Mouse (Mus musculus): ENCODE measurements at regions not wholly inside any gene's neighbourhood (a gene's known extent, or its start where the extent isn't known, plus 50 kb on each side); places are given as distances from the start of the nearest gene placed in this dataset.
"Not testable (repeated sequence)": the region's sequence is repeated elsewhere in the genome, so short reads cannot be mapped to it uniquely, and the experiment has no call there.

DNA sequence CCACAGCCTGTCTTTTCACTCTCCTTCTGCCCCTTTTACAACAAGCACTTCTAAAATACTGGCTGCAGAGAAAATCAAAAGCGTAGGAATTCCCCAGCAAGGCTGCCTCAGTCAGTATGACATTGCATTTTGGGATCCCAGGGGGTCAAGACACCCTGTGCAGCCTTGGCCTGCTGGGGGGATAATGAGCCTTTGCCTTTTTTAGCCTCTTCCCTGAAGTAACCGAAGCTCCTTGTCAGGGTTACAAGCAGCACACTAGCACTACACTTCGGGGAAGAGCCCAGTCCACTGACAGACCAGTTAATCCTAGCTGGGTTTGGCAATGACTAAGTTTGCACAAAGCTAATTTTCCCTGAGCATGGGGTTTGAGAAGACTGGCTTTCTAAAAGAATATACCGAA is 207.7 kb upstream of the 1700056E22Rik start:
- no peak for DNase-seq (ENCODE audit: low read depth, low spot score)

DNA sequence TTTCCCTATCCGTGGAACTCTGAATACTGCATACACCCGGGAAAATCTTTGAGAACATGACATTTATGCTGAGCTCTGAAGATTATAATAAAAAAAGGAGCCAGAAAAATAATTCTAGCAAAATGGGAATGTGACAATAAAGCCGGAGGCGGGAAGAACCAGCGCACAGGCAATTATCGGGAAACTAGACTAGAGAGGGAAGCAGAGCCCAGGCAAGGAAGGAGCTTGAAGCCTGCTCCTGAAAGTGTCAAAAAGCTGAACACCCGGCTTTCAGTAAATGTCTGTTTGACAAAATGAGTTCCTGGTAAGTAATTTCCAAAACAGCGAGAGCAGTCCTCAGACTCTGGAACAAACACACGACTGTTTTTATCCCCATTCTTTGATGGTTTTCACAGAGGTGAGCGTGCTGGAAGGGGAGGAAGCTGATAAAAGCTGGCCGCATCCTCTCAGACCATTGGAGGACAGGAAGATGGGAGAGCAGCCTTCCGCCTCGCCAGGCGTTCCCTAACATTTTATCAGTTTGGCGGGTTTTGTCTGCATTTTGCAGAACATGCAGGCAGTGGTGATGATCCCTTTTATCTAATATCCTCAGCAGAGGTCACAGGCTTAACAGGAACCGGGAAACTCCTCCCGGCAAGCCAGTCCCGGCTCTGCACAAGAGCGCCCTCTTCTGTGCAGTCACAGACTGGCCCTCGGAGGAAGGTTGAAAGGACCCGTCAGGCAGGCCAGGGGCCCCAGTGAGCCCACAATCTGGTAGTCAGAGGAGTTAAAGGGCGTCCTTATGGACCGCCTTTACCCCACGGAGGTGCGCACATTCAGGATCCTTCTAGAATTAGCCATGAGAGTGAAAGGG is 201.3 kb upstream of the 1700056E22Rik start:
- DNase-seq (ENCODE audit: low read depth, low spot score), result peak; percentile 72

DNA sequence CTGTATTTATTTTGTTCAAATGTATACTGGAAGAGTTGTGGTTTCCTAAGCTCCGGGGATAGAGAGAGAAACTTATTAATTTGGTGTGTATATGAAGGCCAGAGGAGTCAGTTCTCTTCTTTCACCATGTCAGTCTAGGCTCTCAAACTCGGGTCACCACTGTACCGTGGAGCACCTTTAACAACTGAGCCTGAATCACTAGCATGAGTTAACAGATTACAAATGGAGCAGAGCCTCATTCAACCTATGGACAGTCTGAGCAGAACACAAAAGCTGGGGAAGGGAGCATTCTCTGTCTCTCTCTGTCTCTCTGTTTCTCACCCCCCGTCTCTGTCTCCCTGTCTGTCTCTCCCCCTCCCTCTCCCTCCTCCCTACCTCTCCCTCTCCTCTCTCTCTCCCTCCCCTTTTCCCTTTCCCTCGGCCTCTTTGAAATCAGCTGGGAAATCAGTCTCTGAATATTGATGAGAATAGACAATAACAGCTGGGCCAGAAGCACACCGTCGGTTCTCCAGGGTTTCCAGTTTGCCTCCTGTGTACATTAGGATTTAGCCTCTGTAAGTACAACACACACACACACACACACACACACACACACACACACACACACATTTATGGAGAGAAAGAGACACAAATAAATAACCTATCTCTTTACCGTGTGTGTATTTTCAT is 200.4 kb upstream of the 1700056E22Rik start:
- DNase-seq (ENCODE audit: low read depth, low spot score), result no peak

DNA sequence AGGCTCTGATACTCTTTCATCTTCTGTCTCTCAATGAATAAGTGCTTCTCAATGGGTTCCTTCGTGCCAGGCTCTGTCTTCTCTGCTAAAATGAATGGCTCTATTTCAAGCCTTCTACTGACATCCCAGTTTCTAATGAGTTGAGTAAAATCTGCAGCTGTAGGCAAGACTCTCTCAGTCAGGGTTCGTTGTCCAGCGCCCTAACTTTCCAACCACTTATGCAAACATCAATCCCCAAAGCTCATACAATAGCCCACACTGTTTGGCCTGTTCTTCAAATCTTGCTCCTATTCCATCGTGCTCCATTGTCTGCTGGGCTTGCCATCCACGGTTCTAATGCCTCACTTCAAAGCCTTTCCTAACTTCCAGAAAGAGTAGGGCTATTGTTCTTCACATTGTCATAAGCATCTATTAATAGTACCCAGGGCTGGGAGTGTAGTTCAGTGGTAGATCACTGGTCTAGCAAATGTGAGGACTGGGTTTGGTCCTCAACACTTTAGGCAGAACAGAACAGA is 199.7 kb upstream of the 1700056E22Rik start:
- DNase-seq (ENCODE audit: low read depth, low spot score), result no peak

DNA sequence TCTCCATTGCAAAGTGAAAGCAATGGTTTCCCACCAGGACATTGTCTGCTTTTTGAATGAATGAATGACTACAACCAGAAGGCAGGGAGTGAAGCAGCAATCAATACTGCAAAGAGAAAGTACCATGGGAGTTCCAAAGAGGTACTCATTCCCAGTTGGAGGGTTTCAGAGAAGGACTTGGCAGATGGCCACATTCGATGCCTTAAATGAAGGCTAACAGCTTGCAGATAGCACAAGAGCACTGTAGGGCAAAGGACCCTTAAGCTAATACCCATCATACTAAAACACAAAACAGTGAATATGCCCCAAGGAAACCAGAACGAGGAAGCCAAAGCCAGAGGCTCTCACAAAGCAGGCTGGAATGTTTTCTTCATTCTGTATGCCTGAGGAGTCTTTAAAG is 188.2 kb upstream of the 1700056E22Rik start:
- no peak for DNase-seq (ENCODE audit: low read depth, low spot score)

DNA sequence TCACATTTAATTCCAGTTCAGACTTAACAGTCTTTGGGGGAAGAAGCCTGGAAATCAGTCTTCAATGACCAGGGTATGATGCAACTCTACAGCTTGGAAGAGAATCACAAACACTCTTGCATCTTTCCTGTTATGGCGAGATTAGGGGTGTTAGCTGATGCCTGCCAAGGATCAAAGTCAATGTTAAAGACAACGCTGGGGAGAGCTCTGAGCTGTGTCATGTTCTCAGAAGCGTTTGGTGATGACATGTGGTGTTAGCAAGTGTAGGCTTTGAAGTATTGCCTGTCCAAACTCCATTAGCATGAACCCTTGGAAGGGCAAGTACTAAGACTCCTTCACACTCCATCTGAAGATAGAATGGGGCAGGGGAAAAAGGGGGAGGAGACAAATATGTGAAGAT is 187.7 kb upstream of the 1700056E22Rik start:
- DNase-seq (ENCODE audit: low read depth, low spot score), result no peak

DNA sequence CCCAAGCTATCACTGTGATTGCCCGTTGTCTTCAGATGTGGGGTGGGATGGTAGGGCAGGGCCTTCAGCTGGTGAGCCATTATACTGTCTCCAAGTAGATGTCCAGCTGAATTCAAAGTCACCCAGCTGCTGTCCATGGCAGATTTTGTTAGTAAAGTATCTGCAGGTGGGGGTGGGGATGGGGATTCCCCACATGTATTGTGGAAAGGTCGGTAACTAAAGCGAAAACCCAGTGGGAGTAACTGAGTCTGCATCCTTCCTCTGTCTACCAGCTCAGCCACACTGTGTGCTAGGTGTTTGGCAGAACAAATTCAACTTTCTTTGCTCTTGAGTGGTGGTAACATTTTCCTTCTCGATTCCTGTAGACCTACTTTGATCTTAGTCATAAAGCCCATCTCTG is 163.2 kb upstream of the 1700056E22Rik start:
- no peak for DNase-seq (ENCODE audit: low read depth, low spot score)

DNA sequence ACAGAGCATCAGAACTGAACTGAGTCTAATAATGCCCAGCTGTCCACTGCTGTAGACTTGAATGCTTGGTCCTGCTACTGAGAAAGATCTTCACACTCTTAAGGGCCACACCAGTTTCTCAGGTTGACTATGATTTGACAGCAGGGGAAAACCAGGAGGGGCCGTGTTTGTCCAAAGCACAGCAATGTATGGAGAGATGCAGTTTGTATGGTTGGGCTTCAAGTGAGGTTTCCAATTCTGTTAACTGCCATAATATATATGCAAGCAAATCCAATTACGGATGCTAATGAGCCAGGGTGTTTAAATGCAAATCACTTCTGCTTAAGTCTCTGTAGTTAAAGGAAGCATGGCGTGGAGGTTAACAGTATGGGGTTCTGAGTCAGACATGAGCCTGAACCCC is 157.2 kb upstream of the 1700056E22Rik start:
- no peak for DNase-seq (ENCODE audit: low read depth, low spot score)

DNA sequence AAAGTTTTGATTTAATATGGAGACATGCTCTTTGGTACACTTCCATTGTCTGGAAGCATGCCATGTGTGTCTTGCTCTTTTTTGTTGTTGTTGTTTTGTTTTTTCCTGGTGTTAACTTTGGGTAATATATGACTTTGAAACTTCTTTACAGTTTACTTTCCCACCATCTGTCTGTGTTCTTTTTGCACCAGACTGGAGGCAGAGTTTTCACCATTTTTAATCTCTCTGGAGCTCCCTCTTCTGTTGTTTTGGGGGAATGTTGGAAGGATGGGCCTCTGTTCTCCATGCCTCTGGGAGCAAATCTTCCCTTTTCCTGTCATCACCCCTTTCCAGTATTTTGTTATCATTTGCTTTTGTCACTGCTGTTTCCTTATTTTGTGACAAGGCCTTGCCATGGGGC is 153.5 kb upstream of the 1700056E22Rik start:
- DNase-seq (ENCODE audit: low read depth, low spot score), result no peak

DNA sequence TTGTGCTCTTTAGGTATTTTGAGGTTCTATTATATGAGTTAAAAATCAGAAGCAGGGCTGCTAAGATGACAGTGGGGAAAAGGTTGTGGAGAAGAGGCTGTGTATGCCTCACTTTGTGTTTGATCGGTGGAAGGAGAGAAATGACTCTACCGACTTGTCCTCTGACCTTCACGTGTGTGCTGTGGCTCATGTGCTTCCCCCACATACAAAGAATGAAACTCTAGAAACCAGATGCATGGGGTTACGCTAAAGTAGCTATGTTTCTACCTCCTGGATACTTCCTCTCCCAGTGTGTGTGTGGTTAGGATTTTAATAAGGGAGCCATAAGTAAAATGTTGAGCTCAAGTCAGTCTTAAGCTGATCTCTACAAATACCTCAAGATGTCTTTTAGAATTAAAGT is 148.1 kb upstream of the 1700056E22Rik start:
- DNase-seq (ENCODE audit: low read depth, low spot score), result no peak

DNA sequence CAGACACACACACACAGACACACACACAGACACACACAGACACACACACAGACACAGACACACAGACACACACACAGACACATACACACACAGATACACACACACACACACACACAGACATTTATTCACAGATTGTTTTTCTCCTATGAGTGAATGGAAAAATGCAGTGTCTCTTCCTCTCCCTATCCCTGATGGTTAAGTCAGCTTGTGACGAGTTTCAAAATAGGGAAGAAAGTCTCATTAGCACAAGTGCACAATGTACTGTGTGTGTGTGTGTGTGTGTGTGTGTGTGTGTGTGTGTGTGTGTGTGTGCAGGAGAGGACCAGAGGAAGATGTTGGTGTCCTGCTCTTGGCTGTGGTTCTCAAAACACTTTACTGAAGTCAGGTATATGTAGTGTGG is 140.3 kb upstream of the 1700056E22Rik start:
- DNase-seq (ENCODE audit: low read depth, low spot score), result not testable (repeated sequence)

DNA sequence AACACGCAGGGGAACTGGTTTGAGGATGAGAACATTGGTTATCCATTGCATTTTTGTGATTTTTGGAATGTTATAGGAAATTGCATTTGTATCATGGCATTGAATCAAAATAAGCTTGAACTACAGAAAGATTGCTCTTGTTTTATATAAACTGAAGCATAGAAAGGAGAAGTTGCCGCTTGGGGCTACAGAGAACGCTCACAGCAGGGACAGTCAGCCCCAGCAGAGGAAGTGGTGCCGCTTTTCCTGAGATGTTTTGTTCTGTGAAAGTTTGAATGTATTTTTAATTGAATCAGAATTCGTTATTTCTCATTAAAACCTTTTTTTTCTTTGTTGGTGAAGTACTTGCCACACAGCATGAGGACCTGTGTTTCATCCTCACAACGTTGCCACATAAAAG is 139.6 kb upstream of the 1700056E22Rik start:
- DNase-seq (ENCODE audit: low read depth, low spot score), result no peak

DNA sequence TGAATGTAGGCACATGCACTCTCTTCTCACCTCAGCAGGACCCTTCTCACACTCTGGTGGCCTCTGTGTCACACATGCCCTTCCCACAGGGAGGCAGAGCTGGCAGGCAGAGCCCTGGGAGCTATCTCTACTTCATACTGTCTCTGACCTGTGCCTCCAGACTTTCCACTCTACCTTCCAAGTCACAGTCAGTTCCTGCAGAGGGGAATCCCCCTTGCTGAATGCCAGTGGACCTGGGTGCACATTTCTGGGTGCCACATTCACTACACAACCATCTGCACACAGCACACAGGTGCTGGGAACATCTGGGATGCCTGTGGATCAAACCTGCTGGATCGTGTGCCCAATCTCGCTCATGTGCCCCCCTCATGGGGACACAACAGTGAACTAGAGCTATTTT is 138.9 kb upstream of the 1700056E22Rik start:
- no peak for DNase-seq (ENCODE audit: low read depth, low spot score)

DNA sequence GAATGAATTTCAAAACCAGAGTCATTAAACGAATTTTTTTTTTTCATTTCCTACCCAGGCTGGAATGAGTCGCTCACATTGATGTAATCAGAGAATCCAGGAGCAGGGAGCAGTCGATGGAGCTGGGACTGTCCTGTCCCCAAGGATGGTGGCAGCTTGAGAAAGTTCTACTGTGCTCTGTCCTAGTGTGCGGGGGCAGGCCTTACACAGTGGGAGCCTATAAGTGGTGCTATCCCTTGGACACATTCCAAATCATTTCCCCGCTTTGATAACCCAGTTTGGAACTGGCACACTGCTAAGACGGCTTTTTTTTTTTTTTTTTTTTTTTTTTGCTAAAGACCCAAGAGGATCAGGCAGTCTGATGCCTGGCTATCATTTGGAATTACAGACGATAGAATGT is 137.5 kb upstream of the 1700056E22Rik start:
- DNase-seq (ENCODE audit: low read depth, low spot score), result no peak

DNA sequence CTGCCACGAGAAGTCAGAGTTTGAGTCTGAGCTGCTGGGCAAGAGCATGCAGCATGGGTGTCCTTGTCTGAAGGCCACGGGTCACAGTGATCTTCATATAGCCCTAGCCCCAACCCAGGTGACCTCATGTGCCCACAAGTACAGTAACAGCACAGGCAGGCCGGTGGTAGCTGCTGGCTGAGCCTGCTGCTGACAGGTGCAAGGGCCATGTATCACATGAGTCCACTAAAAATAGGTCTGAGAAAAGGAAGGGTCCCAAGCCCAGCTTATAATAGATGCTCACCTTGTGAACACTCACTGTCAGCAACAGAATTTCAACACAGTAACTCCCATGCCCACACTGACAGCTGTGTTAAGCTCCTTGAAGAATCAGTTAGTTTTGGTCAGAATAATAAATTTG is 136.8 kb upstream of the 1700056E22Rik start:
- DNase-seq (ENCODE audit: low read depth, low spot score), result no peak

DNA sequence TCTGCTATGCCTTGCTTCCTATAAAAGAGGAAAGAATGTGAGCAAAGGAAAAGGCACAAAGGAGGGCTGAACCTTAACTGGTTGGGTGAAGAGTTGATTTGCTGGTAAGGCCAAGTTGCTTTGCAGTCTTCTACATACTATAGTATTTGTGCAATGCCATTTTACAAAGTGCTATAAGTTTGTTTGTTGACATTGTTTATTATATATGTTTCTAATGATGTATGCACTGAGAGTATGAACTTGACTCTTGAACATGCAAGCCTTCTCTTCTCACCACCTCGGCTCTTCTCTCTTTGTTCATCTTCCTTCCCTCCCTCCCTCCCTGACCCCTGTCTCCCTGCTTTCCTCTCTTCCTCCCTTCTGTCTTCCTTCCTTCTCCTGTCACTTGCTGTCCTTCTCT is 135.9 kb upstream of the 1700056E22Rik start:
- no peak for DNase-seq (ENCODE audit: low read depth, low spot score)

DNA sequence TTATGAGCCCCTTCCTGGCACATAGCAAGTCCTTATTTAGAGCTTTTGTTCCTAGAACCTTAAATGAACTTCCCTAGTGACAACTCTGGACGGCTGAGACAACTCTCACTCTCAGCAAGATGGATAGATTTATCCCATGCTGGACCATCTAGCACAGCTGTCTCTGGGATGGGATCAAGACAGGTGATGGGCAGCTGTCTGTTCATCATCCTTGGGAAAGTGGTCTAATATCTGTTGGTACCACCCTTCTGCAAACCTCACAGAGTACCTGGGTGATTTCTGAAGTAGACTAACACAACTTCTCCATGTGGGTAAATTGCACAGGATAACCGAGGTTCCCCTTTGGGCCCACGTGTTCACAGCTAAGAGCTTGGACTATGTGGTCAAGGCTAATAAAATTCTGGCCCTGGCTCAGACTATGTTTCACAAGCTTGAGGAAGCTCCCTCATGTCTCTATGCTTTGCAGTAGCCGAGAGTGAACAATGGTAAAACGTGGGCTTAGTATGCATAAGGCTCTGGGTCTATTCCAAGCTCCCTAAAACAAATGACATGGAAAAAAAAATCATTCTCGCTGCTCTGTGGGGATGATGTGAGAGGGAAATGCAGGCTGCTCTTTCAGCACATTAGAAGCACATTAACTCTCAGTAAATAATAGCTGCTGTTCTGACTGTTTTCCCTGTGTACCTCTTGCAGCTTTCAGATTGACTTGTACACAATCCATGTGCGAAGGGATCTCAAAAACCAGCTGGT is 135.1 kb upstream of the 1700056E22Rik start:
- no peak for DNase-seq (ENCODE audit: low read depth, low spot score)

DNA sequence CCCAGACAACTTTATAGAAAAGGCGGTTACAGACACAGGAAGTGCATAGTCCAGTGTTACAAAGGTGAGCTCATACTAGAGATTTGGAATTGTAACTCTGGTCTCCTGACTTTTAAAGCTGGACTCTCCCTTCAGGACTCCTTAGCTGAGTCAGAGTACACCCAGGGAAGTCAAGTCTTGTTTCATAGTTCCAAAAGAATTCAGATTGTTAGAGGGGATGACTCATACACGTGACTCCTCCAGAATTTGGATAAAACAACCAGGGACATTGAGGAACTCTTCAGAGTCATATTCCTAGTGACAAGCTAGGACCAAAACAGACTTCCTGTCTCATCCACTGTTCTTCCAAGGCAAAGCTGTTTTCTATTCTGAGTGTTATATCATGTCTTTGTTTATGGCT is 132.8 kb upstream of the 1700056E22Rik start:
- DNase-seq (ENCODE audit: low read depth, low spot score), result no peak

DNA sequence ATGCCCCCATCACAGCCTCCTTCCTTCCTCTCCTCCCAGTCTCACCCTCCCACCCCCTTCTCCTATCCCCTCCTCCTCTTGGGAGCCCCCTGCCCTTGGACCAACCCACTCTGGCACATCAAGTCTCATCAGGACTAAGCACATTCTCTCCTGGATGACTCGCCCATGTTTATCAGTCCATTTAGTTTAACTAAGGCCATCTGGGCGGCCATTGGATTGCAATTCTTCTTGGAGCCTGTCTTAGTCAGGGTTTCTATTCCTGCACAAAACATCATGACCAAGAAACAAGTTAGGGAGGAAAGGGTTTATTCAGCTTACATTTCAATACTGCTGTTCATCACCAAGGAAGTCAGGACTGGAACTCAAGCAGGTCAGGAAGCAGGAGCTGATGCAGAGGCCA is 128.4 kb upstream of the 1700056E22Rik start:
- DNase-seq (ENCODE audit: low read depth, low spot score), result not testable (repeated sequence)

DNA sequence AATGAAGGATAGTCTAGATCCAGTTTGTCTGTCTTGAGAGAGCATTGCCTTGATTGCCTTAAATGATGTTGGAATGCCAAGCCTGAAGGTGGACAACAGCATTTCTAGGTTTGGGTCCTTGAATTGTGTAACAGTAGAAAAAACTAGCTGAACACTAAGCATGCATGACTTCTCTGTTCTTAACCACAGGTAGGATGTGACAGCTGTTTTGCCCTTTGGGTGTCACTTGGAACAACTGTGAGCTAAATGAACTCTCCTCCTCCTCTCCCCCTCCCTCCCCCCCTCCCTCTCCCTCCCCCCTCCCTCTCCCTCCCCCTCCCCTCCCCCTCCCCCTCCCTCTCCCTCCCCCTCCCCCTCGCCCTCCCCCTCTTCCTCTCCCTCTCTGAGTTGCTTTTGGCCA is 113.6 kb upstream of the 1700056E22Rik start:
- DNase-seq (ENCODE audit: low read depth, low spot score), result no peak

DNA sequence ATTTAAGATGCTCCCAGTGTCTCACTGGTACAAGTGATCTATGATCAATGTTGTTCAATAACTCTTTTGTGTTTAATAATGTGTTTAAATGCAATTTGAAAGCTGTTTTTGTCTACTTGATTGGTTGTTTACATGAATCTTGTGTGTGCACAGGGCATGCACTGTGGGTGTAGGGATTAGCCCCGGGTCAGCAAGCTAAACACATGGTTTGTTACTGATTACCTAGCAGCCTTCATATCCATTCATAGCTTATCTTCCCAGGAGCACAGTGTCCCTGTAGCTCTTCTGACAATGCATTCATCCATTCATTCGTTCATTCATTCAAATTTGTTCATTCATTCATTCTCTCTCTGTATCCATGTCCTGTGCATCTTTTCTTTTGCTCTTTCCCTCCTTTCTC is 108.9 kb upstream of the 1700056E22Rik start:
- no peak for DNase-seq (ENCODE audit: low read depth, low spot score)

DNA sequence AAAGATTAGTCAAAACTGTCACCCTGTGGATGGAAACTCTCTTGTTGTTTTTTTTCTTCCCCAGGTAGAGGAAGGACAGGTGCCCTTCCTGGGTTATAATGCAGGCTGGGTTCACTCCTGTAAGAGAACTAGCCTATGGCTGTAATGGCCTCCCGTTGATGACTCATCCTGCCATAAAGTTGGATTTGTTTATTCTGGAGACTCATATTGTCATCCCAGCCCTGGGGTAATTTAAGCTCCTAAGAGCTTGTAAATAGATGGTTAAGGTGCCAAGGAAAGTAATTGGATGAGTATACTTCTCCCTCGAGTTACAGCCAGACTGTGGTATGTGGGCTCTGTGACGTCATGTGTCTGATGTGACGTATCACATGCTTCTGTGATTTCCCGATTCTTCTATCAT is 106.4 kb upstream of the 1700056E22Rik start:
- DNase-seq (ENCODE audit: low read depth, low spot score), result no peak

Data from ES-CJ7 (cell line).